Mouse (Mus musculus) G1E-ER4 (cell line): ENCODE data around the gene Msl2. TPM values are rescaled to one million over a fixed set of nuclear protein-coding genes. Genes with fewer than 3 reads are reported as not detected.

Source experiments
- GATA1 ChIP-seq: IDR thresholded peaks from one replicate; pipeline ENCODE4 v1.8.0; 2012; ENCODE audit warnings: low read length, inconsistent platforms
- polyA plus RNA-seq: library from polyadenylated mRNA; stranded (reverse); fragments of >175 nt; gene quantifications from 2 replicates; pipeline ENCODE4 v1.2.3, GENCODE M21; 2012

The Msl2 gene
- polyA plus RNA-seq, 1 experiment = 22.5 TPM

- TF ChIP-seq GATA1 = no peak
These were observed 8.8 kb upstream of the Msl2 start for GRCm38 (mm10) chr9:101065076-101065602.

GRCm38 (mm10) chr9:101069781-101070180 is 4.1 kb upstream of the Msl2 start:
- no peak for TF ChIP-seq GATA1

- no peak for TF ChIP-seq GATA1
These were observed 1.4 kb upstream of the Msl2 start for GRCm38 (mm10) chr9:101072506-101072905.

- TF ChIP-seq GATA1 = no peak
These were observed 587 bp upstream of the Msl2 start for GRCm38 (mm10) chr9:101073041-101073986.

- TF ChIP-seq GATA1 = no peak
These were observed 576 bp downstream of the Msl2 start for GRCm38 (mm10) chr9:101074332-101075021.

- TF ChIP-seq GATA1 = no peak
These were observed 1.2 kb downstream of the Msl2 start for GRCm38 (mm10) chr9:101075091-101075581.

- no peak for TF ChIP-seq GATA1
These were observed 1.8 kb downstream of the Msl2 start for GRCm38 (mm10) chr9:101075694-101076093.

GRCm38 (mm10) chr9:101076095-101076875 is 2.4 kb downstream of the Msl2 start:
- no peak for TF ChIP-seq GATA1

- TF ChIP-seq GATA1 = no peak
These were observed 3.6 kb downstream of the Msl2 start for GRCm38 (mm10) chr9:101077486-101077885.

GRCm38 (mm10) chr9:101078579-101078978 is 4.7 kb downstream of the Msl2 start:
- no peak for TF ChIP-seq GATA1

- TF ChIP-seq GATA1 = no peak
These were observed 6.3 kb downstream of the Msl2 start for GRCm38 (mm10) chr9:101080046-101080685.

GRCm38 (mm10) chr9:101083728-101084127 is 9.8 kb downstream of the Msl2 start:
- no peak for TF ChIP-seq GATA1

- no peak for TF ChIP-seq GATA1
These were observed 21.5 kb downstream of the Msl2 start for GRCm38 (mm10) chr9:101095425-101095824.

GRCm38 (mm10) chr9:101096461-101096860 is 22.6 kb downstream of the Msl2 start:
- TF ChIP-seq GATA1 = no peak

- no peak for TF ChIP-seq GATA1
These were observed 23.6 kb downstream of the Msl2 start for GRCm38 (mm10) chr9:101097542-101097941.

- TF ChIP-seq GATA1 = no peak
These were observed 25.5 kb downstream of the Msl2 start for GRCm38 (mm10) chr9:101099445-101099844.
